Mouse (Mus musculus): ENCODE data around the gene Olfr571. TPM values are rescaled to one million over a fixed set of nuclear protein-coding genes. Genes with fewer than 3 reads are reported as not detected.

Olfr571 gene
- not detected in 2 replicates for polyA plus RNA-seq (2012; rRNA removed)

GRCm38 (mm10) chr7:102917032-102917875, at the start of gene Olfr571:
TSS of gene Olfr571 (minus strand) at chr7:102917536.
- H3K27ac ChIP-seq (ENCODE audit: insufficient read depth, low read depth, low read length): no peak within 1 kb of the TSS
- no peak for TF ChIP-seq CTCF (conservative IDR thresholded peaks at IDR 0.05; ENCODE audit: insufficient read depth, insufficient read length, low read depth, low read length)
- no peak for TF ChIP-seq POLR2A (IDR thresholded peaks at IDR 0.05; ENCODE audit: low read depth, low read length)
- H3K27me3 ChIP-seq (replicated peaks; ENCODE audit: control insufficient read depth, insufficient read depth, low read length): no peaks in the 10 kb centered on the region
- no peaks in the 10 kb centered on the region for H3K4me1 ChIP-seq (ENCODE audit: control insufficient read depth, insufficient read depth, low read length)
- no peaks in the 10 kb centered on the region for H3K36me3 ChIP-seq (ENCODE audit: control insufficient read depth, insufficient read depth, low read length)
- H3K4me3 ChIP-seq (ENCODE audit: insufficient read depth, low read depth, low read length): no peak within 1 kb of the TSS
- no peak for DNase-seq
- 56% methylated on average over 4 of the region's 4 CpGs for WGBS

GRCm38 (mm10) chr7:102962360-102962759, 45.0 kb upstream of the Olfr571 start, which contains the start of gene Olfr576:
TSS of gene Olfr576 (plus strand) at chr7:102962660.
- Histone ChIP-seq H3K27me3 (replicated peaks; ENCODE audit: control insufficient read depth, insufficient read depth, low read length) (no peaks in the 10 kb centered on the region; the same call in 1 of the 2 replicates), H3K4me1 (ENCODE audit: control insufficient read depth, insufficient read depth, low read length) (no peaks in the 10 kb centered on the region), H3K27ac (ENCODE audit: insufficient read depth, low read depth, low read length) (no peak within 1 kb of the TSS), H3K4me3 (ENCODE audit: insufficient read depth, low read depth, low read length) (no peak within 1 kb of the TSS), H3K36me3 (ENCODE audit: control insufficient read depth, insufficient read depth, low read length) (no peaks in the 10 kb centered on the region)
- no peak for DNase-seq
- no peak for TF ChIP-seq POLR2A (IDR thresholded peaks at IDR 0.05; ENCODE audit: low read depth, low read length)
- no peak for TF ChIP-seq CTCF (conservative IDR thresholded peaks at IDR 0.05; ENCODE audit: insufficient read depth, insufficient read length, low read depth, low read length)
- 43% methylated on average over 2 of the region's 2 CpGs for WGBS

GRCm38 (mm10) chr7:102958593-102958992, 41.3 kb upstream of the Olfr571 start, which contains the start of gene Olfr575:
TSS of gene Olfr575 (minus strand) at chr7:102958775.
- DNase-seq: no peak
- no peaks in the 10 kb centered on the region for H3K27me3 ChIP-seq (replicated peaks; ENCODE audit: control insufficient read depth, insufficient read depth, low read length)
- no peaks in the 10 kb centered on the region for H3K4me1 ChIP-seq (ENCODE audit: control insufficient read depth, insufficient read depth, low read length)
- no peak for TF ChIP-seq CTCF (conservative IDR thresholded peaks at IDR 0.05; ENCODE audit: insufficient read depth, insufficient read length, low read depth, low read length)
- no peak for TF ChIP-seq POLR2A (IDR thresholded peaks at IDR 0.05; ENCODE audit: low read depth, low read length)
- no peak within 1 kb of the TSS for H3K27ac ChIP-seq (ENCODE audit: insufficient read depth, low read depth, low read length)
- H3K4me3 ChIP-seq (ENCODE audit: insufficient read depth, low read depth, low read length): no peak within 1 kb of the TSS
- H3K36me3 ChIP-seq (ENCODE audit: control insufficient read depth, insufficient read depth, low read length): no peaks in the 10 kb centered on the region
- WGBS: 50% methylated on average over 1 of the region's 1 CpGs

- TF ChIP-seq CTCF (conservative IDR thresholded peaks at IDR 0.05; ENCODE audit: insufficient read depth, insufficient read length, low read depth, low read length): no peak
- TF ChIP-seq POLR2A (IDR thresholded peaks at IDR 0.05; ENCODE audit: low read depth, low read length): no peak
- no peaks in the 10 kb centered on the region for H3K27me3 ChIP-seq (replicated peaks; ENCODE audit: control insufficient read depth, insufficient read depth, low read length)
- H3K4me1 ChIP-seq (ENCODE audit: control insufficient read depth, insufficient read depth, low read length): no peaks in the 10 kb centered on the region
- no peak overlapping the region for H3K27ac ChIP-seq (ENCODE audit: insufficient read depth, low read depth, low read length)
- H3K36me3 ChIP-seq (ENCODE audit: control insufficient read depth, insufficient read depth, low read length): no peaks in the 10 kb centered on the region
- 75% methylated on average over 3 of the region's 3 CpGs for WGBS
- H3K4me3 ChIP-seq (ENCODE audit: insufficient read depth, low read depth, low read length): no peak overlapping the region
- no peak for DNase-seq
Measured at GRCm38 (mm10) chr7:102958137-102958536, 40.8 kb upstream of the Olfr571 start.

GRCm38 (mm10) chr7:102950732-102951131, 33.4 kb upstream of the Olfr571 start:
- no peaks in the 10 kb centered on the region; the same call in 1 of the 2 replicates for H3K4me1 ChIP-seq (ENCODE audit: control insufficient read depth, insufficient read depth, low read length)
- no peak for DNase-seq
- TF ChIP-seq CTCF (conservative IDR thresholded peaks at IDR 0.05; ENCODE audit: insufficient read depth, insufficient read length, low read depth, low read length): no peak
- no peak for TF ChIP-seq POLR2A (IDR thresholded peaks at IDR 0.05; ENCODE audit: low read depth, low read length)
- no peaks in the 10 kb centered on the region for H3K27me3 ChIP-seq (replicated peaks; ENCODE audit: control insufficient read depth, insufficient read depth, low read length)
- WGBS: 20% methylated on average over 1 of the region's 1 CpGs
- no peak overlapping the region for H3K27ac ChIP-seq (ENCODE audit: insufficient read depth, low read depth, low read length)
- no peak overlapping the region for H3K4me3 ChIP-seq (ENCODE audit: insufficient read depth, low read depth, low read length)
- H3K36me3 ChIP-seq (ENCODE audit: control insufficient read depth, insufficient read depth, low read length): no peaks in the 10 kb centered on the region

GRCm38 (mm10) chr7:102948167-102948566, 30.8 kb upstream of the Olfr571 start, which contains the start of gene Olfr574:
TSS of gene Olfr574 (plus strand) at chr7:102948467.
- no peaks in the 10 kb centered on the region for H3K36me3 ChIP-seq (ENCODE audit: control insufficient read depth, insufficient read depth, low read length)
- H3K4me1 ChIP-seq (ENCODE audit: control insufficient read depth, insufficient read depth, low read length): no peaks in the 10 kb centered on the region; the same call in 1 of the 2 replicates
- no peak within 1 kb of the TSS for H3K4me3 ChIP-seq (ENCODE audit: insufficient read depth, low read depth, low read length)
- WGBS: 97% methylated on average over 1 of the region's 1 CpGs
- DNase-seq: no peak
- TF ChIP-seq POLR2A (IDR thresholded peaks at IDR 0.05; ENCODE audit: low read depth, low read length) (no peak), CTCF (conservative IDR thresholded peaks at IDR 0.05; ENCODE audit: insufficient read depth, insufficient read length, low read depth, low read length) (no peak)
- H3K27me3 ChIP-seq (replicated peaks; ENCODE audit: control insufficient read depth, insufficient read depth, low read length): no peaks in the 10 kb centered on the region
- no peak within 1 kb of the TSS for H3K27ac ChIP-seq (ENCODE audit: insufficient read depth, low read depth, low read length)

GRCm38 (mm10) chr7:102943417-102943816, 26.1 kb upstream of the Olfr571 start:
- no peak overlapping the region for H3K27ac ChIP-seq (ENCODE audit: insufficient read depth, low read depth, low read length)
- no peak overlapping the region for H3K4me3 ChIP-seq (ENCODE audit: insufficient read depth, low read depth, low read length)
- no peaks in the 10 kb centered on the region for H3K36me3 ChIP-seq (ENCODE audit: control insufficient read depth, insufficient read depth, low read length)
- WGBS: 91% methylated on average over 1 of the region's 1 CpGs
- no peaks in the 10 kb centered on the region for H3K4me1 ChIP-seq (ENCODE audit: control insufficient read depth, insufficient read depth, low read length)
- no peaks in the 10 kb centered on the region for H3K27me3 ChIP-seq (replicated peaks; ENCODE audit: control insufficient read depth, insufficient read depth, low read length)
- no peak for DNase-seq
- TF ChIP-seq POLR2A (IDR thresholded peaks at IDR 0.05; ENCODE audit: low read depth, low read length) (no peak), CTCF (conservative IDR thresholded peaks at IDR 0.05; ENCODE audit: insufficient read depth, insufficient read length, low read depth, low read length) (no peak)
